Mouse (Mus musculus) limb, embryonic 13.5 days (tissue): ENCODE results near the gene Gm9736. TPM values are rescaled to one million over a fixed set of nuclear protein-coding genes. Genes with fewer than 3 reads are reported as not detected.
"Not testable (repeated sequence)": the region's sequence is repeated elsewhere in the genome, so short reads cannot be mapped to it uniquely, and the experiment has no call there.

ENCODE experiments used
- ATAC-seq: fragments of 200-750 bp; cut with Nextera tagmentation; 2 replicates; pipeline ENCODE4 v1.8.0; 2017; ENCODE audit warnings: low read depth, moderate number of reproducible peaks, moderate TSS enrichment; ENCODE audit not compliant: low FRiP score
- H3K27ac ChIP-seq: fragments of 300-500 bp; sonication (generic); 2 replicates; pipeline ENCODE4 v1.5.1; 2015; ENCODE audit warnings: inconsistent platforms, mild to moderate bottlenecking, moderate library complexity
- H3K27me3 ChIP-seq: fragments of 300-500 bp; sonication (generic); 2 replicates; pipeline ENCODE4 v1.6.1; 2015; ENCODE audit warnings: mild to moderate bottlenecking, inconsistent platforms
- H3K36me3 ChIP-seq: fragments of 300-500 bp; sonication (generic); 2 replicates; pipeline ENCODE4 v1.6.1; 2015; ENCODE audit warnings: inconsistent platforms, mild to moderate bottlenecking, moderate library complexity
- H3K4me1 ChIP-seq: fragments of 300-500 bp; sonication (generic); 2 replicates; pipeline ENCODE4 v1.6.1; 2015; ENCODE audit warnings: inconsistent platforms
- H3K4me2 ChIP-seq: fragments of 300-500 bp; sonication (generic); replicated peaks from 2 replicates; pipeline ENCODE4 v1.6.1; 2015; ENCODE audit warnings: inconsistent platforms, mild to moderate bottlenecking, moderate library complexity
- H3K4me3 ChIP-seq: fragments of 300-500 bp; sonication (generic); 2 replicates; pipeline ENCODE4 v1.5.1; 2015; ENCODE audit warnings: moderate library complexity, mild to moderate bottlenecking, inconsistent platforms
- H3K9ac ChIP-seq: fragments of 300-500 bp; sonication (generic); 2 replicates; pipeline ENCODE4 v1.6.1; 2015; ENCODE audit warnings: mild to moderate bottlenecking, inconsistent platforms
- H3K9me3 ChIP-seq: fragments of 300-500 bp; sonication (generic); 2 replicates; pipeline ENCODE4 v1.6.1; 2016; ENCODE audit warnings: inconsistent platforms
- WGBS: fragments of 180-500 bp; shearing (Covaris S2); methylation state at CpG from one replicate; pipeline ENCODE4 v1.1.7; 2015; 5-methylcytosine and 5-hydroxymethylcytosine counted together
- polyA plus RNA-seq: library from polyadenylated mRNA; unstranded; fragments of >200 nt; fragmentation: Nextera tagmentation; extraction: Ambion mirVana; gene quantifications from 2 replicates; pipeline ENCODE4 v1.2.1, GENCODE M21; 2015

The Gm9736 gene
- polyA plus RNA-seq = not detected in 2 replicates

- H3K36me3 ChIP-seq, H3K4me1 ChIP-seq, H3K4me3 ChIP-seq, H3K27ac ChIP-seq, ATAC-seq, H3K27me3 ChIP-seq, H3K4me2 ChIP-seq, H3K9ac ChIP-seq, H3K9me3 ChIP-seq: not testable (repeated sequence)
- 55% methylated on average over 1 of the region's 1 CpGs for WGBS
Measured at GRCm38 (mm10) chr10:77751254-77751653, at the start of gene Gm9736. TSS of gene Gm9736 (minus strand) at chr10:77751354.

GRCm38 (mm10) chr10:77798921-77799508, 47.9 kb upstream of the Gm9736 start, which contains the start of gene Gm19668:
TSS of gene Gm19668 (minus strand) at chr10:77799133.
- peak; percentile 59; the same call in 1 of the 2 replicates for ATAC-seq
- no peak within 1 kb of the TSS for H3K4me2 ChIP-seq
- no peaks in the 10 kb centered on the region for H3K27me3 ChIP-seq
- H3K9ac ChIP-seq = no peak within 1 kb of the TSS
- no peaks in the 10 kb centered on the region for H3K36me3 ChIP-seq
- no peaks in the 10 kb centered on the region for H3K9me3 ChIP-seq
- H3K4me1 ChIP-seq = peaks cover 18% of the 10 kb centered on the region
- H3K27ac ChIP-seq = no peak within 1 kb of the TSS
- WGBS = 45% methylated on average over 8 of the region's 8 CpGs
- H3K4me3 ChIP-seq = no peak within 1 kb of the TSS

DNA sequence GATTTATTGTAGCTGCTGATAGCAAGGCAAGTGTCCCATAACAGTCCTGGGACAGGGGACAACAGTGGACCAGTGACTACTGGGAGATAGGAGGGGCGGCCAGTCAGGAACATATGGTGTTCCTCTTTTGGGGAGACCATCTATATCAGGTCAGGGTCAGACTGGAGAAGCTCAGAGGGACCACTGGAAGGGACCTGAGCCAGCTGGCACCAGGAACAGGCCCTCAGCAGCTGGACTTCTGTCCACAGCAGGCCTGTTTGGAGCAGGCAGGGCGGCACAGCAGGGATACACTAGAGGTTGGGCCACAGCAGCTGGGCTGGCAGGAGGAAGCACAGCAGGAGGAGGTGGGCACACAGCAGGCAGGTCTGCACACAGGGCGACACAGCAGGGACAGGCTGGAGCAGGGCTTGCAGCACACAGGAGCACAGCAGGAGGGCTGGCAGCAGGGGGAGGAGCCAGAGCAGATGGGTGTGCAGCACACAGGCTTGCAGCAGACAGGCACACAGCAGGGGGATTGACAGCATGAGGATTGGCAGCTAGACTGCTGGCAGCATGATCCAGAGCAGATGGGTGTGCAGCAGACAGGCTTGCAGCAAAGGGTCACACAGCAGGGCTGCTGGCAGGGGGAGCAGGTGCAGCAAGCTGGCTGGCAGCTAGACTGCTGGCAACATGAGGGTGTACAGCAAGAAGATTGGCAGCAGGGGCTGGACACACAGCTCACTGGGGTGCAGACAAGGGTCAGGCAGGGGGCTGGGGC, 47.2 kb upstream of the Gm9736 start:
- H3K36me3 ChIP-seq, H3K27me3 ChIP-seq, ATAC-seq, H3K4me2 ChIP-seq, H3K9ac ChIP-seq, H3K4me3 ChIP-seq, H3K9me3 ChIP-seq, H3K27ac ChIP-seq: not testable (repeated sequence)
- WGBS = 28% methylated on average over 3 of the region's 3 CpGs
- H3K4me1 ChIP-seq = peaks cover 22% of the 10 kb centered on the region

GRCm38 (mm10) chr10:77797677-77798076, 46.5 kb upstream of the Gm9736 start:
- Histone ChIP-seq H3K27ac (no peak overlapping the region), H3K9ac (no peak overlapping the region), H3K4me2 (no peak overlapping the region), H3K27me3 (no peaks in the 10 kb centered on the region), H3K9me3 (no peaks in the 10 kb centered on the region), H3K4me3 (no peak overlapping the region), H3K36me3 (no peaks in the 10 kb centered on the region), H3K4me1 (peaks cover 22% of the 10 kb centered on the region)
- ATAC-seq = no peak
- 20% methylated on average over 3 of the region's 3 CpGs for WGBS

DNA sequence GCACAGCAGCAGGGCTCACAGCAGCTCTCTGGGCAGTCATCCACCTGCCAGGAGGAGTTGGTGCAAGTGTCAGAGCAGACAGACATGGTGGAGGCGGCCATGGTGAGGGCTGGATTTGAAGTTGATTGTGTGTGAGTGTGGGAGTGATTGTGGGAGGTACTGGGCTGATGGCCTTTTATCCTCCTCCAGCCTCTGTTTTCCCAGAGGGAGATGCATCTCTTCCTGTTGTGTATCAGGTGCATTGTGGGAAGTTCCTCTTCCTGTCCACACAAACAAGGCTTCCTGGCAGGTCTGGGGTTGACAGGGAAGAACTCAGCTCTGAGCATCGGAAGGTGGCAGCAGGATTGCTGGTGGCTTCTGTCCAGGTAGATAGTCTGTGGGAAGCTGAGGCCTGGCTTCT, 43.8 kb upstream of the Gm9736 start, which contains the start of gene Gm9639:
Gene Gm9639 (minus strand): TSS at position 101 of the 400 bp plus-strand sequence.
- no peaks in the 10 kb centered on the region for H3K27me3 ChIP-seq
- WGBS = 53% methylated on average over 2 of the region's 2 CpGs

DNA sequence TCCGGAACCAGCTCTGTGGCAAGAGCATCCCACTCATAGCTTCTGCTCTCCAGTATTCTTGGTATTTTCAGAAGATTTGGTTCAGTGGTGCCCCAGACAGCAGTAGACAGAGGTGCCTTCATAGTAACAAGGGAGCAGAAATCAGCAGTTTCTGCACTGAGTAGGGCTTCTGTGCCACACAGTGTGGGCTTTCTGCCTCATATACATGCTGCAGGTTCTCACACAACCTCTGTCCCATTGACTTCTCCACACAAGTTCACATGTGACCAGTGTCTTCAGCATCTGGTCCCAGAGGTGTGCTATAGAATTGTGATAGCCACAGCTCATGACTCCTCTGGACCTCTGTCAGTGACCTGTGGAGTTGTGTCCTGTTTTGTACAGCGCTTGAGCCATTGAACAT, 37.5 kb upstream of the Gm9736 start:
- no peak overlapping the region for H3K4me2 ChIP-seq

More for the DNA sequence above, 43.8 kb upstream of the Gm9736 start, which contains the start of gene Gm9639:
- ATAC-seq = no peak
- H3K36me3 ChIP-seq = no peaks in the 10 kb centered on the region
- no peak within 1 kb of the TSS for H3K4me2 ChIP-seq
- H3K4me1 ChIP-seq = peaks cover 22% of the 10 kb centered on the region
- H3K9me3 ChIP-seq = no peaks in the 10 kb centered on the region
- no peak within 1 kb of the TSS for H3K27ac ChIP-seq
- no peak within 1 kb of the TSS for H3K4me3 ChIP-seq
- no peak within 1 kb of the TSS for H3K9ac ChIP-seq

GRCm38 (mm10) chr10:77787876-77788275, 36.7 kb upstream of the Gm9736 start, which contains the start of gene Gm7137:
TSS of gene Gm7137 (minus strand) at chr10:77788200.
- not testable (repeated sequence) for H3K36me3 ChIP-seq, H3K9ac ChIP-seq, H3K27ac ChIP-seq, H3K27me3 ChIP-seq, H3K9me3 ChIP-seq, H3K4me2 ChIP-seq, H3K4me3 ChIP-seq, ATAC-seq, H3K4me1 ChIP-seq
- WGBS = 63% methylated on average over 1 of the region's 1 CpGs

More for the DNA sequence above, 37.5 kb upstream of the Gm9736 start:
- ATAC-seq = no peak
- H3K36me3 ChIP-seq = no peaks in the 10 kb centered on the region
- no peak overlapping the region for H3K9ac ChIP-seq
- H3K9me3 ChIP-seq = no peaks in the 10 kb centered on the region
- WGBS = 75% methylated on average over 2 of the region's 2 CpGs
- H3K27ac ChIP-seq = no peak overlapping the region
- no peaks in the 10 kb centered on the region for H3K27me3 ChIP-seq
- no peak overlapping the region for H3K4me3 ChIP-seq
- H3K4me1 ChIP-seq = 0 out of 2 replicates have a peak, but pooled peaks cover under 1% of the 10 kb centered on the region

DNA sequence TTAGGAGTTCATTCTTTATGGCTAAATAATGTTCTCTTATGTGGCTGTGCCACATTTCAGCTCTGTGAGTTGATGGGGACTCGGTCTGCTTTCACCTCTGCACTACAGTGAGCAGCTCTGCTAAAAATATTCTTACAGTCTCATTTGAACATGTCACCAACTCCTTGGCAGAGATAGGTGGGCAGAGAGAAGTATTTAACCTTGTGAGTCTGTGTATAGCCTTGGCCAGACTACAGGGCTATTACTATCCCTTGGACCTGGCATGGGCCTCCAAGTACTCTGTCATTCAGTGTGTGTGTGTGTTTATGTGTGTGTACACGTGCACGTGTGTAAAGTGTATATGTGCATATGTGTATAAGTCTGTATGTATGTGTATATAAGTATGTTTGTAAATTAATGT, 32.2 kb upstream of the Gm9736 start:
- 81% methylated on average over 3 of the region's 3 CpGs for WGBS
- not testable (repeated sequence) for H3K9ac ChIP-seq, H3K9me3 ChIP-seq, H3K27ac ChIP-seq, H3K27me3 ChIP-seq, H3K4me2 ChIP-seq, ATAC-seq, H3K36me3 ChIP-seq, H3K4me3 ChIP-seq, H3K4me1 ChIP-seq

- not testable (repeated sequence) for H3K27ac ChIP-seq, H3K4me1 ChIP-seq, ATAC-seq, H3K36me3 ChIP-seq, H3K4me3 ChIP-seq, H3K9ac ChIP-seq, H3K4me2 ChIP-seq, H3K27me3 ChIP-seq, H3K9me3 ChIP-seq
- WGBS = 40% methylated on average over 1 of the region's 1 CpGs
Measured at GRCm38 (mm10) chr10:77782442-77782841, 31.3 kb upstream of the Gm9736 start, which contains the start of gene Gm3250. TSS of gene Gm3250 (minus strand) at chr10:77782542.

GRCm38 (mm10) chr10:77776844-77777243, 25.7 kb upstream of the Gm9736 start, which contains the start of gene Gm7138:
TSS of gene Gm7138 (minus strand) at chr10:77776944.
- not testable (repeated sequence) for H3K4me1 ChIP-seq, H3K27ac ChIP-seq, H3K27me3 ChIP-seq, H3K9ac ChIP-seq, H3K36me3 ChIP-seq, ATAC-seq, H3K4me2 ChIP-seq, H3K4me3 ChIP-seq, H3K9me3 ChIP-seq
- 70% methylated on average over 1 of the region's 1 CpGs for WGBS

DNA sequence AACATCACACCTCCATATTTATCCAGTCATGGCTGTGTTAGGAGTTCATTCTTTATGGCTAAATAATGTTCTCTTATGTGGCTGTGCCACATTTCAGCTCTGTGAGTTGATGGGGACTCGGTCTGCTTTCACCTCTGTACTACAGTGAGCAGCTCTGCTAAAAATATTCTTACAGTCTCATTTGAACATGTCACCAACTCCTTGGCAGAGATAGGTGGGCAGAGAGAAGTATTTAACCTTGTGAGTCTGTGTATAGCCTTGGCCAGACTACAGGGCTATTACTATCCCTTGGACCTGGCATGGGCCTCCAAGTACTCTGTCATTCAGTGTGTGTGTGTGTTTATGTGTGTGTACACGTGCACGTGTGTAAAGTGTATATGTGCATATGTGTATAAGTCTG, 21.0 kb upstream of the Gm9736 start:
- 84% methylated on average over 2 of the region's 3 CpGs for WGBS
- not testable (repeated sequence) for H3K4me3 ChIP-seq, H3K27ac ChIP-seq, ATAC-seq, H3K9me3 ChIP-seq, H3K4me2 ChIP-seq, H3K4me1 ChIP-seq, H3K9ac ChIP-seq, H3K27me3 ChIP-seq, H3K36me3 ChIP-seq

- H3K4me1 ChIP-seq, H3K27ac ChIP-seq, H3K4me3 ChIP-seq, H3K36me3 ChIP-seq, H3K27me3 ChIP-seq, ATAC-seq, H3K4me2 ChIP-seq, H3K9ac ChIP-seq, H3K9me3 ChIP-seq: not testable (repeated sequence)
- 40% methylated on average over 1 of the region's 1 CpGs for WGBS
Measured at GRCm38 (mm10) chr10:77771225-77771624, 20.1 kb upstream of the Gm9736 start, which contains the start of gene Gm3238. TSS of gene Gm3238 (minus strand) at chr10:77771325.
